Mouse (Mus musculus): ENCODE measurements around the gene Oxt.

- no peak for TF ChIP-seq CTCF (IDR thresholded peaks at IDR 0.05; ENCODE audit: low read depth)
- no peak for TF ChIP-seq EP300 (optimal IDR thresholded peaks at IDR 0.05)
Measured at GRCm38 (mm10) chr2:130575873-130576272, at the start of gene Oxt.
